Mouse (Mus musculus) CD8-positive naive resting alpha-beta T cell, adult 2 months (primary cell): ENCODE results near the gene Tomm6.

Source experiments
- DNase-seq, 2 experiments: peaks; one replicate each; pipeline ENCODE4 v3.0.0; 2022; ENCODE audit warnings: low read depth in 2 of 2, low spot score in 2 of 2

Gene Tomm6

DNA sequence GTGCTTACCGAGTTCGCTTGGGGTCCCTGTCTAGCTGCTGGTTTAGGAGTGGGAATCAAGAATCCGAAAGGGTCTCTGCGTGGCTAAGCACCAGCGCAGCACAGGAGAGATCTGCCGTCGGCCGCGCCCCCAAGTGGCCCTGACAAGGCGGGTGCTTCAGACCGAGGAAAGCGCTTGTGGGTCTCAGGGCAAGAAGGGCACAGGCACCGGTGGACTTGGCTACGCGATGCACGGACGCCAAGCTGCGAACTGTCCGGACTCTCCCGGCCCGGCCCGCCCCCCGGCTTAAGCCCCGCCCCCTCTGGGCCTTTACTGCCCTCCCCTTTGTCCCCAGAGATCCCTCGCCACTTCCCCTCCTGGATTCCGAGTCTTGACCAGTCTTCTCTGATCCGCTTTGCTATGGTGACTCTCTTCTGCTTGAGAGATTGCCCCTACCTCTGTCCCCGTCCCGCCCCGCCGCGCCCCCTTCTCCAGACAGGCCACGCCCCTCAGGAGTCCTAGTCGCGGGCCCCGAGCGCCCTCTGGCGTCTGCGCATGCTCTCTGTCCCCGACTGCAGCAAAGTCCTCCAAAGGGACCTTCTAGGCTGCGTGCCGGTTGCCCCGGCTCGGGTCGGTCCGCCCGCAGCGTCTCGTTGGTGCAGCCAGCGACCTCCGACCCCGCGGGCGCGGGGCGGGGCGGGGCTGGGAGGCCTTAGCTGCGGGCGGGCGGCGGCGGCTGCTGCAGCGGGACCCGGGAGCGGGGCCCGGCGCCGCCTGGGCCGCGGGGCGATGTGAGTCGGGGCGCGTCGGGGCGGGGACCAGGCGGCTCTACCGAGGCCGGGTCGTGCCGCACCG, 6.5 kb upstream of the Tomm6 start, which contains the start of gene Prickle4:
Gene Prickle4 (minus strand): TSS at position 234 of the 834 bp plus-strand sequence.
- peak; percentile 94 for DNase-seq

DNA sequence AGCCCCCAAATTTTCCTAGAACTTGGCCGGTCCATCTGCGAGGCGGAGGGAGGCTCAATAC, 6.1 kb upstream of the Tomm6 start, which contains the start of gene Gm21981:
Gene Gm21981 (minus strand): TSS at position 14 of the 61 bp plus-strand sequence.
- no peak for DNase-seq

DNA sequence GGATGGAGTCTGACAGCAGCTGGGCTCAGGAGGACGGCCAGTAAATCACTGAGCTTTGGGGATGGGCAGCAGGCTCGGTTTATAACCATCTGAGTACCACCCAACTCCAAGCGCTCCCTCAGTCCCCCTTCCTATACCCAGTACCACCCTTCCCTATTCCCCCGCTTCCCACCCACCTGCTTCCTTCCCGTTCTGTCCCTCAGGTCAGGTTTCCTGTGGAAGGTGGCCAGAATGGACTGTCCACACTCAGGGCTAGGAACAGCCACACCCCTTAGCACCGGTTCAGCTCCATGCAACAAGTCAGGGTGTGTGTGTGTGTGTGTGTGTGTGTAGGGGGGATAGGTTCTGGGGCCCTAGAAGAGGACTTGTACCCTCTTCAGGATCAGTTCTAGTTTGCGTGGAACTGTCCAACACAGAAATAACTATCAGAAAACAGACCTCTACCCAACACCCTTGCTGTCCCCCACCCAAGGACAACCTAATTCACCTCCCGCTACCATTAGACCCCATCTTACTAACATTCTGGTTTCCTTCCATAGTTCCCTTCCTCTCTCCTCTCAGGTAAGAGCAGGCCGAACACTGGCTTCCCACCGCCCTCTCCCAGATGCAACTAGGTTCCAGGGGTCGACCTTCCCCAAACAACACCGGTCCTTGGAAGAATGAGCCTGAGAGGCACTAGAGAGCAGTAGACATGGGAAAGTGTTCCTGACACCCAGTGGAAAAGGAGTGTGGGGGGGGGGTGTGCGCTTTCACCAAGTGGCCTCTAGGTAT, 5.7 kb upstream of the Tomm6 start:
- DNase-seq, result no peak

DNA sequence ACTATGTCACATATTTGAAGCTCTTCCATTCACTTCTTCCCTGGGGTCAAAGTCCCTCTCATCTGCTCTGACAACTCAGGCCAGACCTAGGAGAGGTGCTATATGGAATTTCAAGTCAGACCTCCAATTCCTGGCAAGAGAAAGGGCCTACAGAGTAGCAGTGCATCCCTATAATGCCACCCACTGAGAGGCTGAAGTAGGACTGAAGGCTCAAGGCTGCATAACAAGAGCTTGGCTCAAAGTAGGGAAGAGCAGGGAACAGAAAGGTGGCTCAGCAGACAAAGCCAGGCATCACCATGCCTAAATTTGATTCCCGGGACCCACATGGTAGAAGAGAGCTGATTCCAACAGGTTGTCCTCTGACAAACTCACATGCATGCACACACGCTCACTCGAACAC, 3.5 kb upstream of the Tomm6 start:
- DNase-seq, result no peak

DNA sequence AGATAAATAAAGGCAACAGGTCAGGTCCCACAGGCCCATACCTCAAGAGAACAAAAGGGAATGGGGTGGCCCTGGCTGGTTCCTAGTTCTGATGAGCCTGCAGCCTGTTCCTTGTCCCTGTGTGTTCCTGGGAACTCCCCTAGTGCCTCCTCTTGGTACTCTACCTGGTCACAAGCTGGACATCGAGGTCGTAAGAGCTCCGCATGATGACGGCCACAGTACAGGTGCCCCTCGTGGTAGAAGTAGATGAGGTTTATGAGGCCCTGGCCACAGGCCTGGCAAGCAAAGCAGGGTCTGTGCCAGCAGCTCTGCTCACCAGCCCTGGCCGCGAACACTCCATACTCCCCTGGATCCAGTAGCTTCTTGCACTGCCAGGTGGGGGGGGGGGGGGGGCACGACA, 1.7 kb upstream of the Tomm6 start:
- no peak for DNase-seq

DNA sequence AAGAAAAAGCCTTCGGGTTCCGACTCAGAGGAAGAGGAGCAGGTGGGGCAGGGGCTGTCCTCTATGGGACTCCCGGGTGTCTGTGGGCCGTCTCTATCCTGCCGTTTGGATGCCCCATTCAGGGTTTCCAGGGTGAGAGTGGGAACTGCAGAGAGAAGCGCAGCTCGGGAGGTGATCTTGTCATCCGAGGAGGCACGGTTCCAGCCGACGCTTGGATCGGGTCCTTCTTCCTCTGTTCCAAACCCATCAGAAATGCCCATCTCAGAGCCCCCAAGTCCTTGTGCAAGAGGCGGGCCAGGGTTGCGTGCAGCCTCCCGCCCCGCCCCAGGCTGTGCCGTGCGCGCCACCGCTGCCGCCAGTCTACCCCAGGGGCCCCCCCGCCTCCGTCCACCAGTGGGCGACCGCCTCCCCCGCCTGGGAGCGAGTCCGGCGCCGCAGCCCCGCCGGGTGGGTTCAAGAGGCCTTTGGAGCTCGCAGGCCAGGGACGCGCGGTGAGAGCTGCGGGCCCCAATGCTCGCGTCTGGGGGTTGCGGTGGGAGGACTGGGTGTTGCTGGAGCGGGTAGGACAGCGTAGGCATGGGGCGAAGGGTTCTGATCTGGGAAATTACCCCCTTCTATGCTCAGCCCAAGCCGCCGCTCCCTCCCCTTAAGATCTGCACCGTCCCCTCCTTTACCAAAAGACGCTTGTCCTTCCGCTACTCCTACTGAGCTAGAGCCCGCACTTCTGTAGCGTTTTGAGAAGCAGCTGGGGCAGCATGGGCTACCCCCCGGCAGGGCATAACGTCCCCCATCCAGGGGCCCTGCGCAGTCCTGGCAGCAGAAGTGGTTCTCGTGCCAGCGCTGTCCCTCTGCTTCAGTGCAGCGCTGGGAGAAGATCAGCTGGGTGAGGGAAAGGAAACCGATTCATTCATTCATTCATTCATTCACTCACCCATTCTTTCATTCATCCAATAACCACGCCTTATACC, 706 bp upstream of the Tomm6 start, which contains the start of gene Frs3:
Gene Frs3 (plus strand): TSS at position 423 of the 968 bp plus-strand sequence.
- DNase-seq, result peak; percentile 30 to 36

DNA sequence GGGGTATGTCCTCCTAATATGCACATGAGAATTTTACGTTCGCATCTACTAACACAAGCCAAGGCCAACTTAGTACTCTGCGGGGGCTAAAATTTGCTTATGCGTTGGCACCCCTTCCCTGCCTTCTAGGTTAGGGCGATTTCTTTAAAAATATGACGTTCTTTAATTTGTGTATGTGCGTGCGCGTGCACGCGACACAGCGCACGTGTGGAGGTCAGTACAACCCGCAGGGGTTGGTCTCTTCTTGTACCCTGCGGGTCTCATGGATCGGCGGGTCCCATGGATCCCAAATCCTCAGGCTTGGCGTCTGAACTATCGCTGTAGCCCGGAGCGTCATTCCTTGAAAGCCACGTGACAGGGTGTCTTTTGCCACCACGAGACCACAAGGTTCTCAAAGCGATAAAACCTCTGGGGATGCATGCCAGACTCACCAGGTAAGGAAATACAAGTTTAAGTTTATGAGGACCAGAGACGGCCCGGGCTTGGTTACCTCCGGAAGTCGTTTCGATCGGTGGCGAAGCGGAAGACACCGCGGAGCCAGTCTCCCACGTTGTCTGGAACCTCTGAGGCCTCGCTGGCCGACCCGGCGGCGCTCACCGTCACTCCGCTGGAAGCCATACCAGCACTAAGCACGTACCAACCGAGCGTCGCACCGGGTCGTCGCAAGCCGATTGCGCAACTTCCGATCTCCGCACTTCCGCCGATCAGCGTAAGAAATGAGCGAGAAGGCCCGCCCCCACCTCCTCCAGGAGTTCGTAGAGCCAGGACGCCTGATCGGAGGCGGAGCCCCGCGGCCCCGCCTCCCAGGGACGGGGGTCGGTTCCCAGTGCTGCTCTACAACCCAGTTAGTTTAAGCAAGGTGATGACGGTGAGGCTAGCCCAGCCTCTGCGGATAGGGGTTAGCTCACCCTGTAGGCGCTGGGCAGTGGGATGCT, 510 bp downstream of the Tomm6 start:
- peak; percentile 86 to 88 for DNase-seq

DNA sequence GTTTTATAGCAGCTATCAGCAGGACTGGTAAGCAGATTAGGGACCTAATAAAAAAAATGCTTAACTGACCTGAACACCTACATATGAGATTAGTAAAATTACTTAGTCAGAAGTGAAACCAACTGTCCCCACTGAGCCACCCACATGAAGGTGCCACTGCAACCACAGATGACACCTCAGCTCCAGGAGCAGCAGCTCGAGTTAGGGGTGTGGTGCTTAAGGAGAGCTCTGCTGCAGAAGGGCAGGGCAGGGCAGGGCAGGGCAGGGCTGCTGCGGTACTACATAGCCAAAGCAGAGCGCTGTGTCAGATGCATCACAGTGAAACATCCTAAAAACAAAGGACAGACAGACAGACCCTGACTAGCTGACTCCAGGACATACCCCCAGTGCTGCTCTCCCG, 5.3 kb downstream of the Tomm6 start:
- no peak for DNase-seq

DNA sequence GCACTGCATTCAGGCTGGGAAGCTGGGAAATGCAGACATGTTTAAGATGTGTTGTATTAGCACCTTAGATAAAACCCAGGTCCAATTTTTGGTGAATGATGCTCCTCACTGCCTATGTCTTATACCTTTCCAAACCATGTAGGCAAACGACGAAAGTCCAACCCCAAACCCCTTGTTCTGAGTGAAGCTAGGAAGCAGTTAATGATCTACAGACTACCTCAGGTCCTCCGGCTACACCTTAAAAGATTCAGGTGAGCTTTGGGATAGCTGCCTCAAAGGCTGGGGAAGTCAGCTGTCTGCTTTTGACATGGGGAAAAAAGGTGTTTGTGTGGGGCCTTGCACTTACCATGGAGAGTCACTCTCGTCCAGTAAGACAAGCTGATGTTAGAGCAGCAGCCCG, 9.5 kb downstream of the Tomm6 start:
- DNase-seq, result no peak

DNA sequence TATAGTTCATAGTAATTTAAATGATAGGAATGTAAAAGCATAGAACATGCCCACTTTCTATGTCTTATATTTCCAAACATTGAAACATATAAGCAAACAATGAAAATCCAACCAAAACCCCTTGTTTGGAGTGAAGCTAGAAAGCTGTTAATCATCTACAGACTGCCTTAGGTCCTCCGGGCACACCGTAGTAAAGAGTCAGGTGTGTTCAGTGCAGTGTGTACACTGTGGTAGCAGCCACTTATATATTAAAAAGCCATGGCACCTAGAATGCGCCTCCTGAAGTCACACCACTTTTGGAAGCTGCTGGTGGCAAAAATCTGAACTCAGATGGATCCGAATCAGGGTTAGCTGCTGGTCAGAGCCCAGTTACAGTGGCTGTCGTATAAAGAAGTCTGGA, 9.9 kb downstream of the Tomm6 start:
- DNase-seq, result no peak

DNA sequence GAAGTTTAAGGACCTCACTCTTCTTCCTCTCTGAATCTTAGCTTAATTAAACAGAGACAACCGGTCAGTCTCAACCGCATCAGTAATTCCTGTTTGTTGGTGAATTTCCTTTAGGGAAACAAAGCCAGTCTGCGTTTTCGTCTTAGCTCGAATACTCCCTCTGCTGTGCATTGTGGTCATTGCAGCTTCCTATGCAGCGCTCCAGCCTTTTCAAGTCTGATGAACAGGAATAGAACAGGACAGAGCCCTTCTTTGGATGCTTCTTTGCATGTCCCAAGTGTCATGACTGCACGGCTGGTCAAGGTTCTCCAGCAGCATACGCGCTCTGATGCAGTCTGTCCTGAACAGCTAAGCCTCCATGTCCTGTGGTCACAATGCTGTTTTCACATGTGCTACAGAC, 11.6 kb downstream of the Tomm6 start:
- peak; percentile 38 to 53 for DNase-seq

DNA sequence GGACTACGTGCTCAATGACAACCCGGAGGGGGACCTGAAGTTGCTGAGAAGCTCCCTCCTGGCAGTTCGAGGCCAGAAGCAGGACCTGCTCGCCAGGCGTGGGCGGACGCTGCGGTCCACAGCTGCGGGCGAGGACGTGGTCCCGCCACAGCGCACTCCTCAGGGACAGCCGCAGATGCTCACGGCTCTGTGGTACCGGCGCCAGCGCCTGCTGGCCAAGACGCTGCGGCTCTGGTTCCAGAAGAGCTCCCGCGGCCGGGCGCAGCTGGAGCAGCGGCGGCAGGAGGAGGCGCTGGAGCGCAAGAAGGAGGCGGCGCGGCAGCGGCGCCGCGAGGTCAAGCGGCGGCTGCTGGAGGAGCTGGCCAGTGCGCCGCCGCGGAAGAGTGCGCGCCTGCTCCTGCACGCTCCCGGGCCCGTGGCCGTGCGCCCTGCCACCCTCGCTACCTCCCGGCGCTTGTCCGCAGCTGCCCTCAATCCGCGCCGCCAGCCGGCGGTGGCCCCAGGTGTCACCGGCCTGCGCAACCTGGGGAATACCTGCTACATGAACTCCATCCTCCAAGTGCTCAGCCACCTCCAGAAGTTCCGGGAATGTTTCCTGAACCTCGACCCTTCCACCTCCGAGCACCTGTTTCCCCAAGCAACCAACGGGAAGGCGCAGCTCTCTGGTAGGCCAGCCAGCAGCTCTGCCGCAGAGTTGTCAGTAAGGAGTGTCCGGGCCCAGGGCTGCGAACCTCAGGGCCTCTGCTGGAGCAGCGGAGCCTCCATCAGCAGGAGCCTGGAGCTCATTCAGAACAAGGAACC, 15.7 kb downstream of the Tomm6 start:
- no peak for DNase-seq

DNA sequence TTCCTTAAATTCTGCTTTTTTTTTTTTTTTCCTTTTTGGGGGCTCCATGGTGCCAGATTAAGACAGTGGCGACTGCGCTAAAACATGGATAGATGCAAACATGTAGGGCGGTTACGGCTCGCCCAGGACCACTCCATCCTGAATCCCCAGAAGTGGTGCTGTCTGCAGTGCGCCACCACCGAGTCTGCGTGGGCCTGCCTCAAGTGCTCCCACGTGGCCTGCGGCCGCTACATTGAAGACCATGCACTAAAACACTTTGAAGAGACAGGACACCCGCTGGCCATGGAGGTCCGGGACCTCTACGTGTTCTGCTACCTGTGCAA, 16.2 kb downstream of the Tomm6 start:
- DNase-seq, result no peak

DNA sequence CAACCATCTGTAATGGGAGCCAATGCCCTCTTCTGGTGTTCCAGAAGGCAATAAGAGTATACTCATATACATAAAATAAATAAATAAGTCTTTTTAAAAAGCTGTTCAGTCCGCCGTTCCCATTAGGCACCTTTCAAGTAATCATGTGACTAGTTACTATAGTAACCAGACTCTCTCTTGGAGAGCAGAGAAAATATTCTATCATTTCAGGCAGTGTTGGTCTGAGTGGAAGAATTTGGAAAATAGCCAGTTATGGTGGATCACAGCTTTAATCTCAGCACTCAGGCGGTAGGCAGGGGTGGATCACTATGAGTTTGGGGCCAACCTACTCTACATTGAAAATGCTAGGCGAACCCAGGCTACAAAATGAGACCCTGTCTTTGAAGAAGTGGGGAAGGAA, 19.0 kb downstream of the Tomm6 start:
- no peak for DNase-seq

DNA sequence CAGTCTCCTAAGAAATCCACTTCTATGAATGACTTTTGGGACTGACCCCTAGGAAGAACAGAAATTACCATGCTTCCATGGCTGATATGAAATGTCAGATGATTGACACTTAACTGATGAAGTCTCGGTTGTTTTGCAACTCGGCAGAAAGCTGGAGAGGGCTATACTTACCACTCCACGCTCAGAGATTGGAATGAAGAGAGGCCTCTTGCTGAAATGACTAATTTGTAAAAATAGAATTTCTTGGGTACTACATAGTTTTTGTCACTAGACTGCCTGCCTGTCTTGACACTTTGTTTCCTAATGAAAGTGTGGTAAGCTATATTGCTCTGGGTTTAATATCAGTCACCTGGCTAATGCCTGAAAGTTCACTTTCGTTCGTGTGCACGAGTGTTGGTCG, 23.7 kb downstream of the Tomm6 start:
- DNase-seq, result no peak

DNA sequence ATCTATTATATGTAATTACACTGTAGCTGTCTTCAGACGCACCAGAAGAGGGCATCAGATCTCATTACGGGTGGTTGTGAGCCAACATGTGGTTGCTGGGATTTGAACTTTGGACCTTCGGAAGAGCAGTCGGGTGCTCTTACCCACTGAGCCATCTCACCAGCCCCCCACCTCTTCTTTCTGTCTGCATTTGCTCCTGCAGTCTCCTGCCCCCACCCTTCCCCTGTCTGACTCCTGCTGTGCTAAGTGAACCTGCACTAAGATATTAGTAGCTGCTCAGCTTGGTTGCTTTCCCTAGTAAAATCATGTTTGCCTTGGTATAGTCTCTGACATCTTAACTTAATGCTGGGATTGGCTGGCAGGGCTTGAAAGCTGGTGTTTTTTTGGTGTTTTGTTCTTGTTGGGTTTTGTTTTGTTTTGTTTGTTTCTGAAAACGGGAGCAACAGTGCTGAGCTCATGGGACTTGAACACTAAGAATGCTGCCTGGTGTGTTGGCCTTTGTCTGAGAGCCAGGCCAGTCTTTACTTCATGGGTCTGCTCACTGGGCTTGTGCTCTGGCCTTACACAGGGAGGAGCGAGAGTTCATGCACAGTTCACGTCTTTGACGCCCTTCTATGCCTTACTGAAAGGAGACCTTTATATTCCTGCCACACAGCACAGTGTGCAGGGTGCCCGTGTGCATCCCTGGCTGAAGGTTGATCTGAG, 25.0 kb downstream of the Tomm6 start:
- DNase-seq, result no peak

DNA sequence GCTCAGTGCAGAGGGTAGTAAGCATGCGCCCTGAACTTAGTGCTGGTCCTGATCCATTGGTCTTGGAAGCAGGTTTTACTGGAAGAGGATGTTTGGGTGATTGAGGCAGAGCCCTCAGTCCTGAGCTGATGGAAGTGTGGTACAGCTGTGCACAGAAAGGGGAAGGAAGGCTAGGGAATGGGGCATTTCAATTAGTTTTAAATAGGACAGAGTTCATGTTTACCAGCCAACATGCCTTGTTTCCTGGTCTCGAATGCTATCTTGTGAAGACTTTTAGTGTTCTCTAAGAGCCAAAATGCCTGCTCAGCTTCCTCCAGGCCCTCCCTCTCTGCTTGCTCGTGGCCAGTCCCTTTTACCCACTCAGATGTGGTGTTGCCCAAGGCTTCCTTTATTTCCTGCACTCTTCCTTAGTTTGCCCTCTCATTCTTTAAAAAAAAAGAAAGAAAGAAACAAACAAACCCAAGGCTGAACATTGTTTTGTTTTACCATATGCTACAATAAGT, 29.4 kb downstream of the Tomm6 start:
- DNase-seq, result no peak

DNA sequence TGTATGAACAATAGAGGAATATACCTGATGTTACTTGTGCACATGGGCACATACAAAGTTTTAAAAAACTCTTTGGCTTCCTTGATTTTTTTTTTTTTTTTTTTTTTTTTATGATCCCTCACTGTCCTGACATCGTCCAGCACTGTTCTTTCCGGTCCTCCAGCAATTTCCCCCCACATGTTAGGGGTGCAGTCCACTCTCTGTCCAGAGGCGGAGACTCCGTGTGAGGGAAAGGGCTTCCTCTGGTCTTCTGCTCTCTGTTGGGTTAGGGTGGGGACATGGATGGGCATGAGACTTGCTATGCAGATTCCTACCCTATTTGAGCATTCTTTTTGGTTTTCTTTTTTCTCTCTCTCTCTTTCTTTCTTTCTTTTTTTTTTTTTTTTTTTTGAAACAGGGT, 30.3 kb downstream of the Tomm6 start:
- no peak for DNase-seq

DNA sequence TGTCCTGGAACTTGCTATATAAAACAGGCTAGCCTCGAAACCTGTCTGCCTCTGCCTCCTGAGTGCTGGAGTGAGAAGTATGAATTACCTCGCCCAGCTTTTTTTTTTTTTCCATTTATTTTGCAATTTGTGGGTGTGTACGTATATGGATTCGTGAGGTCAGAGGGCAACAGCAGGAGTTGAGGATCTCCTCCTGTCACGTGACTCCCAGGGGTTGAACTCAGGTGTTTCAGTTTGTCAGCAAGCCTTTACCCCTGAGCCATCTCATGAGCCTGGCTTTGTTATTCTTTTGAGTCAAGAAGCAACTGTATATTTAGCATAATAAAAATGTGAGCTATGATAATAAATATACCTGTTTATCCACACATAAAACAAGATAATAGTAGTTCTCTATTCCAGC, 32.5 kb downstream of the Tomm6 start:
- no peak for DNase-seq
